Mouse (Mus musculus) testis, adult 2 months (tissue): ENCODE measurements at regions not wholly inside any gene's neighbourhood (a gene's known extent, or its start where the extent isn't known, plus 50 kb on each side); places are given as distances from the start of the nearest gene placed in this dataset.

Source experiments
- CTCF ChIP-seq: fragments of 200-500 bp; IDR thresholded peaks from 2 replicates; pipeline ENCODE4 v1.5.1; 2012; ENCODE audit warnings: low read depth, mild to moderate bottlenecking, inconsistent platforms, low read length, moderate library complexity; ENCODE audit not compliant: control insufficient read depth, insufficient read depth, insufficient replicate concordance
- POLR2A ChIP-seq: fragments of 200-500 bp; IDR thresholded peaks from 2 replicates; pipeline ENCODE4 v1.6.1; 2012; ENCODE audit warnings: low read depth, mild to moderate bottlenecking, inconsistent platforms, low read length, moderate library complexity; ENCODE audit not compliant: control insufficient read depth

GRCm38 (mm10) chr13:82106032-82106431 lies 323.2 kb downstream of the Cetn3 start:
- no peak for TF ChIP-seq POLR2A
- TF ChIP-seq CTCF, result no peak
